Mouse (Mus musculus) liver, embryonic 14.5 days (tissue): ENCODE results near the gene Fam160a2.

ENCODE experiments used
- CTCF ChIP-seq: IDR thresholded peaks from 2 replicates; pipeline ENCODE4 v1.5.1; 2016; ENCODE audit warnings: antibody characterized with exemption, low read depth, control low read depth
- EP300 ChIP-seq: IDR thresholded peaks from 2 replicates; pipeline ENCODE4 v1.6.1; 2016; ENCODE audit warnings: antibody characterized with exemption, low read depth

GRCm38 (mm10) chr7:105399935-105400624, at the start of gene Fam160a2:
- no peak for TF ChIP-seq EP300
- no peak for TF ChIP-seq CTCF
